10 mouse cellular contexts compared by ENCODE assay signal in the genomic region with DNA sequence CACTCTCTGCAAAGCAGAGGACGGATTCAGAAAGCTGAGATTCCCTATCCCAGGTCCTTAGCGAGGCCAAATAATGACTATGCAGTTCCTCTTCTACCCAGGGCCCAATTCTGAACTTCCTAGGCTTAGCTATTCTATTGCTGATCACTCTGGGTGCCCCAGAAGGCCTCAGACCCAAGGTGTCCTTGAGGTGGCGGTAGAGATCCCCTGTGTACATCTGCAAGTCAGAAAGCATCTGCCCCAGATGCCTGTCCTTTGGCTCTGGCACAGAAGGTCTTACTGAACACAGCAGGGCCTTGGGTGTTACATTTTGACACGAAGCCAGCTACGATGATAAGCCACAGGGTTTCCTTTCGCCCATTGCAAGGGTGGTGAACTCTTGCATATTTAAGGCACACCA. TPM values are rescaled to one million over a fixed set of nuclear protein-coding genes. Genes with fewer than 3 reads are reported as not detected.
DNase-seq lines count a peak whose midpoint lies in the region; ATAC-seq and TF ChIP-seq lines count a peak whose summit lies in the region.
"Had no signal": no experiment of that assay in that cellular context is flagged by ENCODE, and none has a peak within 500 bp of the region (broad histone marks: within the 10 kb centered on the region; RNA-seq: fewer than 3 reads in every experiment).

No protein-coding gene starts in this region.

- peak; percentile 75 for DNase-seq in adrenal gland, postnatal 14 days
- DNase-seq in naive thymus-derived CD4-positive, alpha-beta T cell, adult 2 months (ENCODE audit: low read depth), result peak; percentile 60
- DNase-seq in gastrocnemius, postnatal 14 days, result no peak
- DNase-seq in limb, embryonic 10.5 days (ENCODE audit: low spot score), result no peak
- DNase-seq in frontal cortex, postnatal 25 days (ENCODE audit: low spot score in 2 of 2), result no peak

- H3K9me3 ChIP-seq in intestine, postnatal 0 days (ENCODE audit: control insufficient read depth), result no peaks in the 10 kb centered on the region
- H3K9me3 ChIP-seq in intestine, embryonic 15.5 days, result no peaks in the 10 kb centered on the region
- no peaks in the 10 kb centered on the region for H3K9me3 ChIP-seq in E14TG2a.4 (ENCODE audit: low read length)
- no peaks in the 10 kb centered on the region for H3K9me3 ChIP-seq in limb, embryonic 10.5 days (replicated peaks)
- H3K9me3 ChIP-seq: hindbrain, embryonic 15.5 days; limb, embryonic 15.5 days had no signal

- TF ChIP-seq CTCF in intestine, postnatal 0 days (IDR thresholded peaks at IDR 0.05; ENCODE audit: low read depth), result peak; percentile 57
- TF ChIP-seq CTCF in E14TG2a.4 (conservative IDR thresholded peaks at IDR 0.05; ENCODE audit: low read length), result peak; percentile 55

- H3K4me3 ChIP-seq in intestine, postnatal 0 days (ENCODE audit: low read depth, low read length), result no peak overlapping the region
- H3K4me3 ChIP-seq in intestine, embryonic 15.5 days (replicated peaks), result no peak overlapping the region
- peak overlapping the region; percentile 64 for H3K4me3 ChIP-seq in E14TG2a.4 (replicated peaks; ENCODE audit: low read length)
- H3K4me3 ChIP-seq in limb, embryonic 10.5 days, result no peak overlapping the region
- H3K4me3 ChIP-seq: hindbrain, embryonic 15.5 days; limb, embryonic 15.5 days had no signal

- 0 out of 2 replicates have a peak, but pooled peaks cover 4% of the 10 kb centered on the region for H3K4me1 ChIP-seq in intestine, postnatal 0 days (replicated peaks; ENCODE audit: control insufficient read depth, insufficient read depth, low read length)
- H3K4me1 ChIP-seq in intestine, embryonic 15.5 days (replicated peaks), result peaks cover 9% of the 10 kb centered on the region
- H3K4me1 ChIP-seq in E14TG2a.4 (replicated peaks; ENCODE audit: low read depth, low read length), result peaks cover 79% of the 10 kb centered on the region
- H3K4me1 ChIP-seq in limb, embryonic 10.5 days, result peaks cover 33% of the 10 kb centered on the region

- 62% methylated on average over 6 of the region's 6 CpGs for WGBS in intestine, postnatal 0 days
- WGBS in intestine, embryonic 15.5 days, result 57% methylated on average over 6 of the region's 6 CpGs
- 29% methylated on average over 6 of the region's 6 CpGs for whole genome bisulfite sequencing in limb, embryonic 10.5 days

- no peak overlapping the region for H3K27ac ChIP-seq in intestine, postnatal 0 days (ENCODE audit: low read depth, low read length)
- H3K27ac ChIP-seq in intestine, embryonic 15.5 days, result no peak overlapping the region
- H3K27ac ChIP-seq in limb, embryonic 10.5 days, result no peak overlapping the region
- H3K27ac ChIP-seq: hindbrain, embryonic 15.5 days had no signal

- no peaks in the 10 kb centered on the region for H3K36me3 ChIP-seq in intestine, postnatal 0 days (ENCODE audit: control insufficient read depth, insufficient read depth)
- no peaks in the 10 kb centered on the region for H3K36me3 ChIP-seq in intestine, embryonic 15.5 days
- peaks cover 12% of the 10 kb centered on the region for H3K36me3 ChIP-seq in E14TG2a.4 (ENCODE audit: insufficient read depth, low read length)
- no peaks in the 10 kb centered on the region for H3K36me3 ChIP-seq in limb, embryonic 10.5 days
- H3K36me3 ChIP-seq: hindbrain, embryonic 15.5 days; limb, embryonic 15.5 days had no signal

- no peak for ATAC-seq in intestine, postnatal 0 days
- ATAC-seq in intestine, embryonic 15.5 days, result no peak

- peaks cover 7% of the 10 kb centered on the region; the same call in 1 of the 2 replicates for H3K27me3 ChIP-seq in intestine, postnatal 0 days (replicated peaks; ENCODE audit: control insufficient read depth, insufficient read depth, low read length)
- peaks cover 17% of the 10 kb centered on the region for H3K27me3 ChIP-seq in intestine, embryonic 15.5 days (replicated peaks)
- H3K27me3 ChIP-seq in E14TG2a.4 (ENCODE audit: insufficient read depth, low read length), result no peaks in the 10 kb centered on the region; the same call in 1 of the 2 replicates
- peaks cover 42% of the 10 kb centered on the region for H3K27me3 ChIP-seq in limb, embryonic 10.5 days (ENCODE audit: low read depth, poor library complexity, severe bottlenecking)

- no peak overlapping the region for H3K9ac ChIP-seq in intestine, postnatal 0 days (ENCODE audit: low read depth, low read length)
- no peak overlapping the region for H3K9ac ChIP-seq in intestine, embryonic 15.5 days
- H3K9ac ChIP-seq: hindbrain, embryonic 15.5 days; limb, embryonic 15.5 days had no signal

- intact Hi-C loops in gastrocnemius, postnatal 14 days (cut with DNase I; ENCODE audit: low total_unique reads), result loop anchor here (5.0 kb wide), 1 partner anchor 77 kb away; no protein-coding TSS in a partner anchor

- no peak overlapping the region for H3K4me2 ChIP-seq in intestine, postnatal 0 days (replicated peaks; ENCODE audit: low read depth)
- H3K4me2 ChIP-seq in intestine, embryonic 15.5 days (replicated peaks), result no peak overlapping the region
- H3K4me2 ChIP-seq: hindbrain, embryonic 15.5 days; limb, embryonic 15.5 days had no signal

RNA-seq across cellular contexts. Expression of gene Lefty2, which starts 3.1 kb away (rescaled TPM):
- polyA plus RNA-seq in intestine, postnatal 0 days (2015; fragmentation: Nextera tagmentation; extraction: Ambion mirVana), result not detected in 2 replicates
- 0.05 and 0.09 TPM in 2 replicates for polyA plus RNA-seq in intestine, embryonic 15.5 days (2015; fragmentation: Nextera tagmentation; extraction: Ambion mirVana)
- 0.30 TPM in 1 of 2 replicates, not detected in the other for total RNA-seq in adrenal gland, postnatal 14 days (2021)
- total RNA-seq in gastrocnemius, postnatal 14 days (2021), result not detected
- not detected in 2 replicates for polyA plus RNA-seq in limb, embryonic 10.5 days (2016; fragmentation: Nextera tagmentation; extraction: Ambion mirVana)

RNA-seq across cellular contexts. Expression of gene Pycr2, which starts 14.3 kb away (rescaled TPM):
- 24.5 and 26.3 TPM in 2 replicates for polyA plus RNA-seq in intestine, postnatal 0 days (2015; fragmentation: Nextera tagmentation; extraction: Ambion mirVana)
- 71.4 and 82.4 TPM in 2 replicates for polyA plus RNA-seq in intestine, embryonic 15.5 days (2015; fragmentation: Nextera tagmentation; extraction: Ambion mirVana)
- 29.9 and 38.0 TPM in 2 replicates for total RNA-seq in adrenal gland, postnatal 14 days (2021)
- total RNA-seq in gastrocnemius, postnatal 14 days (2021), result 10 to 100 TPM; 18.3 to 18.4 TPM
- polyA plus RNA-seq in limb, embryonic 10.5 days (2016; fragmentation: Nextera tagmentation; extraction: Ambion mirVana), result 163 and 166 TPM in 2 replicates

RNA-seq across cellular contexts. Expression of gene Sde2, which starts 38.9 kb away (rescaled TPM):
- polyA plus RNA-seq in intestine, postnatal 0 days (2015; fragmentation: Nextera tagmentation; extraction: Ambion mirVana), result 13.3 and 16.7 TPM in 2 replicates
- 31.5 and 31.7 TPM in 2 replicates for polyA plus RNA-seq in intestine, embryonic 15.5 days (2015; fragmentation: Nextera tagmentation; extraction: Ambion mirVana)
- 22.2 and 22.6 TPM in 2 replicates for total RNA-seq in adrenal gland, postnatal 14 days (2021)
- 1 to 10 TPM; 8.4 to 8.5 TPM for total RNA-seq in gastrocnemius, postnatal 14 days (2021)
- polyA plus RNA-seq in limb, embryonic 10.5 days (2016; fragmentation: Nextera tagmentation; extraction: Ambion mirVana), result 46.7 and 50.8 TPM in 2 replicates

RNA-seq across cellular contexts. Expression of gene Lefty1, which starts 45.0 kb away (rescaled TPM):
- 0.90 and 1.3 TPM in 2 replicates for polyA plus RNA-seq in intestine, postnatal 0 days (2015; fragmentation: Nextera tagmentation; extraction: Ambion mirVana)
- 2.2 and 2.4 TPM in 2 replicates for polyA plus RNA-seq in intestine, embryonic 15.5 days (2015; fragmentation: Nextera tagmentation; extraction: Ambion mirVana)
- 1.3 and 1.6 TPM in 2 replicates for total RNA-seq in adrenal gland, postnatal 14 days (2021)
- total RNA-seq in gastrocnemius, postnatal 14 days (2021), result under 1 TPM; 0.44 to 0.53 TPM
- polyA plus RNA-seq in limb, embryonic 10.5 days (2016; fragmentation: Nextera tagmentation; extraction: Ambion mirVana), result 0.23 and 0.33 TPM in 2 replicates

RNA-seq across cellular contexts. Expression of gene Tmem63a, which starts 52.3 kb away (rescaled TPM):
- polyA plus RNA-seq in intestine, postnatal 0 days (2015; fragmentation: Nextera tagmentation; extraction: Ambion mirVana), result 9.5 and 10.2 TPM in 2 replicates
- 15.0 and 15.8 TPM in 2 replicates for polyA plus RNA-seq in intestine, embryonic 15.5 days (2015; fragmentation: Nextera tagmentation; extraction: Ambion mirVana)
- total RNA-seq in adrenal gland, postnatal 14 days (2021), result 44.4 and 56.2 TPM in 2 replicates
- 10 to 100 TPM; 11.9 to 12.5 TPM for total RNA-seq in gastrocnemius, postnatal 14 days (2021)
- 2.9 and 6.2 TPM in 2 replicates for polyA plus RNA-seq in limb, embryonic 10.5 days (2016; fragmentation: Nextera tagmentation; extraction: Ambion mirVana)

Comparison
In these comparisons a context has a peak if more than half of its experiments do, and no peak if none do; other contexts are left out.
1. DNase-seq: peak in adrenal gland, postnatal 14 days (single experiment) and naive thymus-derived CD4-positive, alpha-beta T cell, adult 2 months (single experiment); none in gastrocnemius, postnatal 14 days (single experiment), limb, embryonic 10.5 days (single experiment) and frontal cortex, postnatal 25 days (0 of 2).